ENCODE assay signal across 9 mouse cellular contexts in genomic region chr1:192853988-192854818, GRCm38 (mm10). TPM values are rescaled to one million over a fixed set of nuclear protein-coding genes. Genes with fewer than 3 reads are reported as not detected.
DNase-seq lines count a peak whose midpoint lies in the region; ATAC-seq lines count a peak whose summit lies in the region.
"Had no signal": no experiment of that assay in that cellular context is flagged by ENCODE, and none has a peak within 500 bp of the region (broad histone marks: within the 10 kb centered on the region; RNA-seq: fewer than 3 reads in every experiment).

No protein-coding gene starts in this region.

- WGBS in hindbrain, embryonic 11.5 days, result 2% methylated on average over 19 of the region's 19 CpGs
- 3% methylated on average over 19 of the region's 19 CpGs for WGBS in midbrain, embryonic 14.5 days

- H3K9ac ChIP-seq in hindbrain, embryonic 11.5 days (ENCODE audit: low read depth, low read length), result peak overlapping the region; percentile 88
- H3K9ac ChIP-seq in midbrain, embryonic 14.5 days (replicated peaks; ENCODE audit: low read length), result peak overlapping the region; percentile 95

- H3K27me3 ChIP-seq in hindbrain, embryonic 11.5 days (ENCODE audit: control insufficient read depth, insufficient read depth, low read length), result peaks cover 24% of the 10 kb centered on the region
- 0 out of 2 replicates have a peak, but pooled peaks cover 5% of the 10 kb centered on the region for H3K27me3 ChIP-seq in midbrain, embryonic 14.5 days (ENCODE audit: control insufficient read depth, insufficient read depth, low read length)

- H3K4me3 ChIP-seq in brown adipose tissue, adult 24 weeks (ENCODE audit: insufficient read depth, low read depth, low read length), result peak overlapping the region; percentile 64
- H3K4me3 ChIP-seq in hindbrain, embryonic 11.5 days (ENCODE audit: low read depth, low read length), result peak overlapping the region; percentile 79
- H3K4me3 ChIP-seq in midbrain, embryonic 14.5 days (replicated peaks; ENCODE audit: low read depth, low read length), result peak overlapping the region; percentile 75

- H3K27ac ChIP-seq in brown adipose tissue, adult 24 weeks (replicated peaks; ENCODE audit: low read depth, low read length), result 0 out of 2 replicates have a peak overlapping the region, but pooled peaks have one; percentile 11
- H3K27ac ChIP-seq in hindbrain, embryonic 11.5 days (ENCODE audit: low read depth, low read length), result peak overlapping the region; percentile 96
- H3K27ac ChIP-seq in midbrain, embryonic 14.5 days (replicated peaks; ENCODE audit: low read depth, low read length), result peak overlapping the region; percentile 98

- H3K36me3 ChIP-seq in hindbrain, embryonic 11.5 days (ENCODE audit: control insufficient read depth, insufficient read depth, low read length), result no peaks in the 10 kb centered on the region
- peaks cover 9% of the 10 kb centered on the region for H3K36me3 ChIP-seq in midbrain, embryonic 14.5 days (ENCODE audit: control insufficient read depth, insufficient read depth, low read length)

- peak; percentile 32 for DNase-seq in kidney, postnatal 10 days
- no peak for DNase-seq in kidney, adult 18-20 months
- peak; percentile 41 for DNase-seq in hindbrain, embryonic 11.5 days (ENCODE audit: low spot score)
- peak; percentile 29 for DNase-seq in midbrain, embryonic 14.5 days
- DNase-seq in layer of hippocampus, adult 9-10 months (ENCODE audit: low spot score), result no peak
- DNase-seq in left cerebral cortex, adult 9 months (ENCODE audit: low spot score in 2 of 2), result no peak

- no peaks in the 10 kb centered on the region for H3K9me3 ChIP-seq in hindbrain, embryonic 11.5 days (ENCODE audit: control insufficient read depth, low read length)
- no peaks in the 10 kb centered on the region for H3K9me3 ChIP-seq in midbrain, embryonic 14.5 days (ENCODE audit: control insufficient read depth, low read length)

- 0 out of 2 replicates have a peak, but pooled peaks have one; percentile 12 for ATAC-seq in hindbrain, embryonic 11.5 days (ENCODE audit: low FRiP score)
- no peak for ATAC-seq in midbrain, embryonic 14.5 days (ENCODE audit: low FRiP score, low TSS enrichment)
- no peak for ATAC-seq in megakaryocyte, adult 5-6 weeks (ENCODE audit: poor library complexity, severe bottlenecking)

- peak overlapping the region; percentile 93 for H3K4me2 ChIP-seq in hindbrain, embryonic 11.5 days (replicated peaks; ENCODE audit: low read depth, low read length)
- peak overlapping the region; percentile 77 for H3K4me2 ChIP-seq in midbrain, embryonic 14.5 days (ENCODE audit: low read length)

- H3K4me1 ChIP-seq in brown adipose tissue, adult 24 weeks (ENCODE audit: control insufficient read depth, insufficient read depth, insufficient read length, low read length), result no peaks in the 10 kb centered on the region
- peaks cover 11% of the 10 kb centered on the region; the same call in 1 of the 2 replicates for H3K4me1 ChIP-seq in hindbrain, embryonic 11.5 days (replicated peaks; ENCODE audit: control insufficient read depth, insufficient read depth, low read length)
- H3K4me1 ChIP-seq in midbrain, embryonic 14.5 days (ENCODE audit: control insufficient read depth, insufficient read depth, low read length), result peaks cover 45% of the 10 kb centered on the region

RNA-seq across cellular contexts. Expression of gene Sertad4, which starts 1.4 kb away (rescaled TPM):
- 0.46 and 2.1 TPM in 2 replicates for polyA plus RNA-seq in brown adipose tissue, adult 24 weeks (2012; ENCODE audit: insufficient read depth, insufficient read length, missing spikeins)
- 21.3 and 24.8 TPM in 2 replicates for polyA plus RNA-seq in hindbrain, embryonic 11.5 days (2014; fragmentation: Nextera tagmentation; extraction: Ambion mirVana)
- 30.0 and 39.5 TPM in 2 replicates for polyA plus RNA-seq in midbrain, embryonic 14.5 days (2014; fragmentation: Nextera tagmentation; extraction: Ambion mirVana)
- total RNA-seq in megakaryocyte, adult 5-6 weeks (2015), result not detected in 2 replicates
- not detected in 2 replicates for total RNA-seq in megakaryocyte, adult 5-6 weeks (2017)
- total RNA-seq: hematopoietic stem cell, adult 5-6 weeks had no signal

Comparison
In these comparisons a context has a peak if more than half of its experiments do, and no peak if none do; other contexts are left out.
1. DNase-seq: peak in kidney, postnatal 10 days (single experiment), hindbrain, embryonic 11.5 days (single experiment) and midbrain, embryonic 14.5 days (single experiment); none in kidney, adult 18-20 months (single experiment), layer of hippocampus, adult 9-10 months (single experiment) and left cerebral cortex, adult 9 months (0 of 2).
2. H3K27ac ChIP-seq: peak in every context shown above with its lines; median percentile 98 in midbrain, embryonic 14.5 days; 96 in hindbrain, embryonic 11.5 days; 11 in brown adipose tissue, adult 24 weeks.
3. Peak in every context shown above with its lines, with median percentiles within 50 percentile points of each other: H3K4me3 ChIP-seq.